Mouse (Mus musculus) heart, postnatal 0 days (tissue): Measurements from ENCODE around the gene Adra2a.

Experiments used
- CTCF ChIP-seq: IDR thresholded peaks from 2 replicates; pipeline ENCODE4 v1.5.1; 2016; ENCODE audit warnings: antibody characterized with exemption, control low read depth, low read depth
- EP300 ChIP-seq: IDR thresholded peaks from 2 replicates; pipeline ENCODE4 v1.6.1; 2016; ENCODE audit warnings: antibody characterized with exemption, low read depth

DNA sequence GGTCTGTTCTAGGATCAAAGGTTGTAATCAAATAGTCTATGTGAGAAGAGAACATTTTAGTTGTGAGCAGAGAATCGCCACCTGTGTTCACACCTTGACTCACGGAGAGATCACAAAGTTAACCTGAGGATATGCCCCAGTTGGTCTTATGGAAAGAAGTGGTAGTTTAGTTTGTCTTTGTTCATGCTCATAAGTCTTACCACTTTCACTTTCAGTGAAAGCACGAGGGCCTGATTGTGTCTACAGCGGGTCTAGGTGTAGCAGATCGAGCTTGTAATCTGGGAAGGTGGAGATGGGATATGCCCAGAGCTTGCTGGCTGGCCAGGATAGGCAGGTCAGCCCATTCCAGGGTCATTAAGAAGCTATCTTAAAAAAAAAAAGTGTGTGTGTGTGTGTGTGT, 29.0 kb upstream of the Adra2a start:
- no peak for TF ChIP-seq CTCF
- no peak for TF ChIP-seq EP300
